Mouse (Mus musculus): ENCODE measurements around the gene Pbdc1. TPM values are rescaled to one million over a fixed set of nuclear protein-coding genes. Genes with fewer than 3 reads are reported as not detected.
"Not testable (repeated sequence)": the region's sequence is repeated elsewhere in the genome, so short reads cannot be mapped to it uniquely, and the experiment has no call there.

The Pbdc1 gene
- polyA plus RNA-seq, 1 experiment from 2014 or later = 32.1 TPM

GRCm38 (mm10) chrX:105124903-105125302 is 45.3 kb downstream of the Pbdc1 start:
- Histone ChIP-seq H3K36me3 (ENCODE audit: insufficient read depth, low read length) (no peaks in the 10 kb centered on the region), H3K4me1 (ENCODE audit: insufficient read depth, low read depth, low read length) (no peaks in the 10 kb centered on the region), H3K9ac (replicated peaks; ENCODE audit: low read depth) (no peak overlapping the region), H3K27ac (ENCODE audit: low read length) (no peak overlapping the region), H3K4me2 (replicated peaks; ENCODE audit: low read depth, low read length) (no peak overlapping the region), H3K4me3 (ENCODE audit: low read depth, low read length) (no peak overlapping the region), H3K9me3 (ENCODE audit: low read length) (no peaks in the 10 kb centered on the region), H3K27me3 (replicated peaks; ENCODE audit: insufficient read depth, low read length) (0 out of 2 replicates have a peak, but pooled peaks cover 9% of the 10 kb centered on the region)
- ATAC-seq (no peak), DNase-seq (ENCODE audit: low spot score) (peak; percentile 18)
- 0% methylated on average over 1 of the region's 3 CpGs for WGBS
- TF ChIP-seq CTCF (IDR thresholded peaks at IDR 0.05) (peak; percentile 41), EP300 (IDR thresholded peaks at IDR 0.05) (no peak)

GRCm38 (mm10) chrX:105151872-105152461 is 72.4 kb downstream of the Pbdc1 start:
- H3K27ac ChIP-seq (ENCODE audit: low read length) = no peak overlapping the region
- 47% methylated on average over 23 of the region's 26 CpGs for WGBS
- no peak overlapping the region for H3K4me2 ChIP-seq (replicated peaks; ENCODE audit: low read depth, low read length)
- DNase-seq (ENCODE audit: low spot score) (no peak), ATAC-seq (no peak)
- no peak overlapping the region for H3K4me3 ChIP-seq (ENCODE audit: low read depth, low read length)
- TF ChIP-seq CTCF (IDR thresholded peaks at IDR 0.05) (no peak), EP300 (IDR thresholded peaks at IDR 0.05) (no peak)
- H3K27me3 ChIP-seq (replicated peaks; ENCODE audit: insufficient read depth, low read length) = no peaks in the 10 kb centered on the region
- no peak overlapping the region for H3K9ac ChIP-seq (replicated peaks; ENCODE audit: low read depth)
- H3K36me3 ChIP-seq (ENCODE audit: insufficient read depth, low read length) = no peaks in the 10 kb centered on the region
- no peaks in the 10 kb centered on the region for H3K4me1 ChIP-seq (ENCODE audit: insufficient read depth, low read depth, low read length)
- no peaks in the 10 kb centered on the region for H3K9me3 ChIP-seq (ENCODE audit: low read length)

GRCm38 (mm10) chrX:105165007-105165406 is 85.5 kb downstream of the Pbdc1 start:
- DNase-seq (ENCODE audit: low spot score); H3K4me3 ChIP-seq (ENCODE audit: low read depth, low read length); H3K9ac ChIP-seq (replicated peaks; ENCODE audit: low read depth); ATAC-seq; H3K36me3 ChIP-seq (ENCODE audit: insufficient read depth, low read length); H3K4me2 ChIP-seq (replicated peaks; ENCODE audit: low read depth, low read length); H3K27me3 ChIP-seq (replicated peaks; ENCODE audit: insufficient read depth, low read length); H3K27ac ChIP-seq (ENCODE audit: low read length); H3K4me1 ChIP-seq (ENCODE audit: insufficient read depth, low read depth, low read length); H3K9me3 ChIP-seq (ENCODE audit: low read length): not testable (repeated sequence)
- WGBS = 66% methylated on average over 6 of the region's 6 CpGs

Other genes with a start within 250 kb of the Pbdc1 start
- 0.70 and 0.73 TPM in 2 replicates for gene Magee2, start 222.5 kb upstream of the Pbdc1 start, polyA plus RNA-seq (2015; fragmentation: Nextera tagmentation; extraction: Ambion mirVana)
- gene Magee1, start 40.6 kb downstream of the Pbdc1 start, polyA plus RNA-seq (2015; fragmentation: Nextera tagmentation; extraction: Ambion mirVana) = 5.8 and 7.1 TPM in 2 replicates

Measured in lung, postnatal 0 days (tissue).